Mouse (Mus musculus) natural killer cell, adult 2 months (primary cell): ENCODE data around the gene Zfp459.
A peak's percentile ranks its signal among the peaks of the same experiment; 100 is the strongest.
"Not testable (repeated sequence)": the region's sequence is repeated elsewhere in the genome, so short reads cannot be mapped to it uniquely, and the experiment has no call there.

Source experiments
- DNase-seq, 2 experiments: peaks; one replicate each; pipeline ENCODE4 v3.0.0; 2022; ENCODE audit warnings: low spot score in 2 of 2

The Zfp459 gene

GRCm38 (mm10) chr13:67421207-67421857 lies at the start of gene Zfp459:
TSS of gene Zfp459 (minus strand) at chr13:67421418.
- peak; percentile 14 to 28 for DNase-seq

GRCm38 (mm10) chr13:67469274-67469673 lies 48.1 kb upstream of the Zfp459 start:
- DNase-seq = no peak

GRCm38 (mm10) chr13:67463506-67464185 lies 42.4 kb upstream of the Zfp459 start:
- peak in 1 of 2 experiments; percentile 11 for DNase-seq

- DNase-seq = no peak
These were observed 30.7 kb upstream of the Zfp459 start for GRCm38 (mm10) chr13:67452021-67452309.

- DNase-seq = peak; percentile 79 to 83
These were observed 30.2 kb upstream of the Zfp459 start, which contains the start of gene Zfp874a for GRCm38 (mm10) chr13:67451172-67452020. TSS of gene Zfp874a (minus strand) at chr13:67451624.

GRCm38 (mm10) chr13:67437095-67437494 lies 15.9 kb upstream of the Zfp459 start:
- not testable (repeated sequence) for DNase-seq

- no peak for DNase-seq
These were observed 6.9 kb upstream of the Zfp459 start for GRCm38 (mm10) chr13:67428116-67428515.

- DNase-seq = not testable (repeated sequence)
These were observed 4.5 kb upstream of the Zfp459 start for GRCm38 (mm10) chr13:67425699-67426098.

- not testable (repeated sequence) for DNase-seq
These were observed 1.3 kb upstream of the Zfp459 start for GRCm38 (mm10) chr13:67422532-67422931.

GRCm38 (mm10) chr13:67420558-67421206 lies 536 bp downstream of the Zfp459 start:
- no peak for DNase-seq

- no peak for DNase-seq
These were observed 4.4 kb downstream of the Zfp459 start for GRCm38 (mm10) chr13:67416811-67417210.

GRCm38 (mm10) chr13:67415759-67416158 lies 5.5 kb downstream of the Zfp459 start:
- DNase-seq = no peak

GRCm38 (mm10) chr13:67413634-67414033 lies 7.6 kb downstream of the Zfp459 start:
- DNase-seq = not testable (repeated sequence)

GRCm38 (mm10) chr13:67399183-67399903 lies 21.9 kb downstream of the Zfp459 start, which contains the start of gene Zfp429:
TSS of gene Zfp429 (minus strand) at chr13:67399819.
- peak; percentile 76 to 77 for DNase-seq

- not testable (repeated sequence) for DNase-seq
These were observed 45.0 kb downstream of the Zfp459 start for GRCm38 (mm10) chr13:67376255-67376654.

GRCm38 (mm10) chr13:67375050-67375911 lies 45.9 kb downstream of the Zfp459 start, which contains the start of the genes Gm28041 and Zfp456:
TSS of gene Gm28041 (minus strand) at chr13:67375733.
TSS of gene Zfp456 (minus strand) at chr13:67375810.
- peak; percentile 86 to 87 for DNase-seq

- peak; percentile 87 for DNase-seq
These were observed 61.0 kb downstream of the Zfp459 start, which contains the start of the genes Gm28044 and Zfp953 for GRCm38 (mm10) chr13:67360131-67360744. TSS of gene Gm28044 (minus strand) at chr13:67360536. TSS of gene Zfp953 (minus strand) at chr13:67360605.
